Mouse (Mus musculus): ENCODE data around the gene Gale. TPM values are rescaled to one million over a fixed set of nuclear protein-coding genes. Genes with fewer than 3 reads are reported as not detected.

The Gale gene
- total RNA-seq, 1 experiment = 33.0 TPM

DNA sequence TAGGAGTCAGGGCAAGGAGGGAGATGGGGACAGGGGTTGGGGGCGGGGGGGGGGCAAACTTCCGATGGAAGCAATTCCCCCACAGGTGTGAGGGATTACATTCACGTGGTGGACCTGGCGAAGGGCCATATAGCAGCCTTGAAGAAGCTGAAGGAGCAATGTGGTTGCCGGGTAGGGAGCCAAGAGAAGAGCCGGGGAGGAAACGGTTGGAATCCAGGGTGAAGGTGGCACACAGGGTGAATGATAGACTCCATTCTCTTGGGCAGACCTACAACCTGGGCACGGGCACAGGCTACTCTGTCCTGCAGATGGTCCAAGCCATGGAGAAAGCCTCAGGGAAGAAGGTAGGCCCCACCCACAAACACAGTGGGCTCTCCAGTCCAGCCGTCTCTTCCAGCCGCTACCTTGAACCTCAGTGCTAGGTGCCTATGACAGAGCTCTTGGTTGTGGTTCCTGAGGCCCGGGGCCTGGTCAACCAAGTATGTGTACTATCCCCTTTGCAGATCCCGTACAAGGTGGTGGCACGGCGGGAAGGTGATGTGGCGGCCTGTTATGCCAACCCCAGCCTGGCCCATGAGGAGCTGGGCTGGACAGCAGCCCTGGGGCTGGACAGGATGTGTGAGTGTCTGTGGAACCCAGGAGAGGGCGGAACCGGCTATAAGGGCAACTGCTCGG lies 3.7 kb downstream of the Gale start:
- Histone ChIP-seq H3K27ac (ENCODE audit: insufficient read depth, low read depth, low read length, poor library complexity, severe bottlenecking) (no peak overlapping the region), H3K9ac (ENCODE audit: insufficient read depth, low read depth, low read length, poor library complexity, severe bottlenecking) (no peak overlapping the region), H3K4me1 (ENCODE audit: control insufficient read depth in 2 of 2, insufficient read depth in 2 of 2, low read length in 2 of 2, poor library complexity in 1 of 2) (peaks cover 3 to 9% of the 10 kb centered on the region in 2 experiments; a peak in 1 of 4 replicates), H3K4me3 (ENCODE audit: insufficient read depth in 1 of 2, low read depth in 1 of 2, low read length in 2 of 2, poor library complexity in 1 of 2, severe bottlenecking in 1 of 2) (no peak overlapping the region), H3K9me3 (ENCODE audit: control insufficient read depth, insufficient read depth, low read depth, low read length) (no peaks in the 10 kb centered on the region), H3K36me3 (ENCODE audit: control insufficient read depth, insufficient read depth, low read length, poor library complexity, severe bottlenecking) (peaks cover 33% of the 10 kb centered on the region)
- in situ Hi-C loops (cut with MboI; ENCODE audit: low sequenced_read_pairs in 2 of 2, unreplicated experiment in 2 of 2) = no loop called here
- TF ChIP-seq ZC3H11A (IDR thresholded peaks at IDR 0.05; ENCODE audit: borderline replicate concordance, low read depth, low read length) (no peak), MAFK (IDR thresholded peaks at IDR 0.05; ENCODE audit: insufficient read depth, low read depth, low read length) (no peak), ZNF384 (IDR thresholded peaks at IDR 0.05; ENCODE audit: low read depth, low read length) (no peak)
- no peak for DNase-seq (ENCODE audit: low read depth, low spot score)

DNA sequence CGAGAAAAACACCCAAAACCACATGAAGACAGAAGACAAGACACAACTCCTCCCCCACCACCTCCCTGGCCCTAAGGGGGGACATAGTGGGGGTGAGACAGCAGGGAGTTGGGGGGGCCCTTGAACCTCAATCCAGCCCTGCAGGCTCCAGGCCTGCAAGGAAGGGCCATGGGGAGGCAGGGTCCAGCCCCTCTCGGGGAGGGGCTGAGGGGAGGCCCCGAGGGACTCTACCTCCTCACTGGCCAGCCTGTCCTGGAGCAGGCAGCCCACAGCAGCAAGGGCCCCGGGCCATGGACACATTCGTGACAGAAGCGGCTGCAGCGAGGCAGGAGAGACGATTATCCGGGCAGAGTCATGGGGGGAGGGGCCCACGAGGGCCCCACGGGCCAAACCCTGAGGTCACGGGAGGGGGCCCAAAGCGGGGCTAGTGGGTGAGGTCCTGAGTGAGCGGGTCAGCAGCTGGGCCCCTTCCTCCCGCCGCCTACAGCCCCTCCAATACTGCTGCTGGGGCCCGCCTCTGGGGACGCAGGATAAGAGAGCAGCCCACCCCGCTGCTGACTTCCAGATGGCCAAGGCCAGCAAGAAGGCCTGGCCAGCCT lies 4.8 kb downstream of the Gale start:
- in situ Hi-C loops (cut with MboI; ENCODE audit: low sequenced_read_pairs in 2 of 2, unreplicated experiment in 2 of 2) = no loop called here
- H3K9ac ChIP-seq (ENCODE audit: insufficient read depth, low read depth, low read length, poor library complexity, severe bottlenecking) = no peak overlapping the region; the same call in 1 of the 2 replicates
- no peak for TF ChIP-seq CHD2 (IDR thresholded peaks at IDR 0.05; ENCODE audit: low read depth, low read length)
- TF ChIP-seq ZNF384 (IDR thresholded peaks at IDR 0.05; ENCODE audit: low read depth, low read length) = no peak
- TF ChIP-seq MAFK (IDR thresholded peaks at IDR 0.05; ENCODE audit: insufficient read depth, low read depth, low read length) = no peak
- no peak for TF ChIP-seq ZC3H11A (IDR thresholded peaks at IDR 0.05; ENCODE audit: borderline replicate concordance, low read depth, low read length)
- TF ChIP-seq HCFC1 (IDR thresholded peaks at IDR 0.05; ENCODE audit: borderline replicate concordance, insufficient read depth, low read length) = no peak
- H3K27ac ChIP-seq (ENCODE audit: insufficient read depth, low read depth, low read length, poor library complexity, severe bottlenecking) = no peak overlapping the region
- no peak for DNase-seq (ENCODE audit: low read depth, low spot score)
- no peak overlapping the region for H3K4me3 ChIP-seq (ENCODE audit: insufficient read depth in 1 of 2, low read depth in 1 of 2, low read length in 2 of 2, poor library complexity in 1 of 2, severe bottlenecking in 1 of 2)
- H3K4me1 ChIP-seq (ENCODE audit: control insufficient read depth in 2 of 2, insufficient read depth in 2 of 2, low read length in 2 of 2, poor library complexity in 1 of 2) = peaks cover 3 to 9% of the 10 kb centered on the region in 2 experiments; a peak in 1 of 4 replicates
- no peaks in the 10 kb centered on the region for H3K9me3 ChIP-seq (ENCODE audit: control insufficient read depth, insufficient read depth, low read depth, low read length)
- H3K36me3 ChIP-seq (ENCODE audit: control insufficient read depth, insufficient read depth, low read length, poor library complexity, severe bottlenecking) = peaks cover 33% of the 10 kb centered on the region

DNA sequence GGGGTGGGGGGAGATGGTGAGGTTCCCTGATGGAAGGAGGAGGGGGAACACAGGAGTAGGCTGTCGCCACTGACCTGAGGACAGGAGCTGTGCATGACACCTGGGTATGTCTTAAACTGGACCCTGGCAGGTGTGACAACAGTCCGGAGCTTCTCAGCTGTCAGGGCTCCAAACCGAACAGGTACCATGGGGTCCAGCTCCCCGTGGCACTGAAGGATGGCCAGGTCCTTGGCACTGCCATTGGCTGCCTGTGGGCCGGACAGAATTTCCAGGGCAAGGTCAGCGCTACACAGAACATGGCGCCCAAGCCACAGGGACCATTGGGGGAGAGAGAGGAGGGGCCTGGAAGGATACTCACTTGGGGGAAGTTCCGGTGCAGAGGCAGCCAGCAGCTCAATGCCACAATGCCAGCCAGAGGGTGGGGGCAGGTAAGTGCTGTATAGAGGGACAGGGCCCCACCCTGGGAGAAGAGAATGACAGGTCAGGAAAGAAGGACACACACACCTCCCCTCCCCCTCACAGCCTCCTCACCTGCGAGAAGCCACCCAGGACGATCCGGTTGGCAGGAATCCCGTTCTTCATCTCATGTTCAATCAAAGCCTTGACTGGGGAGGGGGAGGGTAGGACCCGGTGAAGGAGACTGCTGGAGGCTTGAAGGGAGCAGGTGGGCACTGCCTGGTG lies 5.7 kb downstream of the Gale start:
- Histone ChIP-seq H3K4me1 (ENCODE audit: control insufficient read depth in 2 of 2, insufficient read depth in 2 of 2, low read length in 2 of 2, poor library complexity in 1 of 2) (peaks cover 3 to 9% of the 10 kb centered on the region in 2 experiments; a peak in 1 of 4 replicates), H3K27ac (ENCODE audit: insufficient read depth, low read depth, low read length, poor library complexity, severe bottlenecking) (no peak overlapping the region), H3K9ac (ENCODE audit: insufficient read depth, low read depth, low read length, poor library complexity, severe bottlenecking) (no peak overlapping the region), H3K36me3 (ENCODE audit: control insufficient read depth, insufficient read depth, low read length, poor library complexity, severe bottlenecking) (peaks cover 33% of the 10 kb centered on the region), H3K9me3 (ENCODE audit: control insufficient read depth, insufficient read depth, low read depth, low read length) (no peaks in the 10 kb centered on the region), H3K4me3 (ENCODE audit: insufficient read depth in 1 of 2, low read depth in 1 of 2, low read length in 2 of 2, poor library complexity in 1 of 2, severe bottlenecking in 1 of 2) (no peak overlapping the region)
- TF ChIP-seq CHD2 (IDR thresholded peaks at IDR 0.05; ENCODE audit: low read depth, low read length) = no peak
- DNase-seq (ENCODE audit: low read depth, low spot score) = no peak
- in situ Hi-C loops (cut with MboI; ENCODE audit: low sequenced_read_pairs in 2 of 2, unreplicated experiment in 2 of 2) = no loop called here

DNA sequence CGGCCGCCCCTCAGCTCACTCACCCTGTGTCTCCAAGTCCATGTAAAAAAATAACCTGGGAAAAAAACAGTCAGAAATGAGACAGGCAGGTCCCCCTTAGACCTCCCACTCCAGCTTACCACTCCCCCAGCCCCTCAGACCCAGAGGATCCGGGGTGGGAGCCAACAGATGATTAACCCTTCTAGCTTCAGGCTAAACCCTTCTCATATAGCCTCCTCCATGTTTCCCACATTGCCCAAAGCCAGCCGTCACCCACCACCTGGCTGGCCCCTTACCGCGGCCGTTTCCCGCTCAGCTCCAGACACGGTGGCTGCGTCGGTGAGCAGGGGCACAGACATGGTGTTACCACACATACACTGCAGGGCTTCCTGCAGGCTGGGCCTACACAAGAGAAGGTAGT lies 7.1 kb downstream of the Gale start:
- Histone ChIP-seq H3K36me3 (ENCODE audit: control insufficient read depth, insufficient read depth, low read length, poor library complexity, severe bottlenecking) (peaks cover 40% of the 10 kb centered on the region), H3K9me3 (ENCODE audit: control insufficient read depth, insufficient read depth, low read depth, low read length) (no peaks in the 10 kb centered on the region), H3K4me3 (ENCODE audit: insufficient read depth in 1 of 2, low read depth in 1 of 2, low read length in 2 of 2, poor library complexity in 1 of 2, severe bottlenecking in 1 of 2) (no peak overlapping the region), H3K4me1 (ENCODE audit: control insufficient read depth in 2 of 2, insufficient read depth in 2 of 2, low read length in 2 of 2, poor library complexity in 1 of 2) (peaks cover 3 to 7% of the 10 kb centered on the region in 2 experiments; a peak in 1 of 4 replicates), H3K27ac (ENCODE audit: insufficient read depth, low read depth, low read length, poor library complexity, severe bottlenecking) (no peak overlapping the region), H3K9ac (ENCODE audit: insufficient read depth, low read depth, low read length, poor library complexity, severe bottlenecking) (no peak overlapping the region)
- in situ Hi-C loops (cut with MboI; ENCODE audit: low sequenced_read_pairs in 2 of 2, unreplicated experiment in 2 of 2) = no loop called here
- DNase-seq (ENCODE audit: low read depth, low spot score) = no peak
- TF ChIP-seq ZNF384 (IDR thresholded peaks at IDR 0.05; ENCODE audit: low read depth, low read length) (no peak), ZC3H11A (IDR thresholded peaks at IDR 0.05; ENCODE audit: borderline replicate concordance, low read depth, low read length) (no peak), MAFK (IDR thresholded peaks at IDR 0.05; ENCODE audit: insufficient read depth, low read depth, low read length) (no peak), HCFC1 (IDR thresholded peaks at IDR 0.05; ENCODE audit: borderline replicate concordance, insufficient read depth, low read length) (no peak), CHD2 (IDR thresholded peaks at IDR 0.05; ENCODE audit: low read depth, low read length) (no peak)

Measured in ES-E14 (cell line).